Mouse (Mus musculus) midbrain, embryonic 14.5 days (tissue): Measurements from ENCODE around the gene Ankrd17. TPM values are rescaled to one million over a fixed set of nuclear protein-coding genes. Genes with fewer than 3 reads are reported as not detected.

Experiments
- ATAC-seq: fragments of 200-750 bp; cut with Nextera tagmentation; 2 replicates; pipeline ENCODE4 v1.8.0; 2017; ENCODE audit warnings: moderate number of reproducible peaks, moderate library complexity; ENCODE audit not compliant: low FRiP score, low TSS enrichment
- DNase-seq: peaks from one replicate; pipeline ENCODE4 v3.0.0-alpha.2; 2015
- H3K27ac ChIP-seq: fragments of 300-500 bp; sonication (generic); replicated peaks from 2 replicates; pipeline ENCODE4 v1.5.1; 2014; ENCODE audit warnings: mild to moderate bottlenecking, low read depth, low read length, moderate library complexity
- H3K27me3 ChIP-seq: fragments of 300-500 bp; sonication (generic); 2 replicates; pipeline ENCODE4 v1.6.1; 2014; ENCODE audit warnings: low read length, control low read depth, mixed read lengths; ENCODE audit not compliant: control insufficient read depth, insufficient read depth
- H3K36me3 ChIP-seq: fragments of 300-500 bp; sonication (generic); 2 replicates; pipeline ENCODE4 v1.6.1; 2014; ENCODE audit warnings: low read length, control low read depth; ENCODE audit not compliant: control insufficient read depth, insufficient read depth
- H3K4me1 ChIP-seq: fragments of 300-500 bp; sonication (generic); 2 replicates; pipeline ENCODE4 v1.6.1; 2014; ENCODE audit warnings: mild to moderate bottlenecking, antibody characterized with exemption, low read length, control low read depth; ENCODE audit not compliant: control insufficient read depth, insufficient read depth
- H3K4me2 ChIP-seq: fragments of 300-500 bp; sonication (generic); 2 replicates; pipeline ENCODE4 v1.6.1; 2014; ENCODE audit warnings: mild to moderate bottlenecking, low read length, moderate library complexity
- H3K4me3 ChIP-seq: fragments of 300-500 bp; sonication (generic); replicated peaks from 2 replicates; pipeline ENCODE4 v1.5.1; 2014; ENCODE audit warnings: low read depth, low read length
- H3K9ac ChIP-seq: fragments of 300-500 bp; sonication (generic); replicated peaks from 2 replicates; pipeline ENCODE4 v1.6.1; 2014; ENCODE audit warnings: mild to moderate bottlenecking, low read length, moderate library complexity
- H3K9me3 ChIP-seq: fragments of 300-500 bp; sonication (generic); 2 replicates; pipeline ENCODE4 v1.6.1; 2016; ENCODE audit warnings: low read length, control low read depth, mixed read lengths; ENCODE audit not compliant: control insufficient read depth
- WGBS: fragments of 180-500 bp; shearing (Covaris S2); extraction: QIAGEN DNeasy Blood & Tissue Kit; methylation state at CpG from one replicate; pipeline ENCODE4 v1.1.7; 2014; 5-methylcytosine and 5-hydroxymethylcytosine counted together
- polyA plus RNA-seq: library from polyadenylated mRNA; unstranded; fragments of >200 nt; fragmentation: Nextera tagmentation; extraction: Ambion mirVana; gene quantifications from 2 replicates; pipeline ENCODE4 v1.2.1, GENCODE M21; 2014

The Ankrd17 gene
- polyA plus RNA-seq, 1 experiment from 2014 or later = 39.2 TPM

DNA sequence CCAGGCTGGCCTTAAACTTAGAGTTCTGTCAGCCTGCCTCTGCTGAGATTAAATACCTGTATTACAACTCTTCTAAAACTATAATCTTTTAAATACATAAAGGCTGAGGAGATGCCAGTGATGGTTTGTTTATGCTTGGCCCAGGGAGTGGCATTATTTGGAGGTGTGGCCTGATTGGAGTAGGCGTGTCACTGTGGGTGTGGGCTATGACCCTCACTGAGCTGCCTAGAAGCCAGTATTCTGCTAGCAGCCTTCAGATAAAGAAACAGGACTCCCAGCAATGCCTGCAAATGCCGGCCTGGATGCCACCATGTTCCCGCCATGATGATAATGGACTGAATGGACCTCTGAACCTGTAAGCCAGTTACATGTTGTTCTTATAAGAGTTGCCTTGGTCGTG lies 119.8 kb downstream of the Ankrd17 start:
- no peak for ATAC-seq
- Histone ChIP-seq H3K4me1 (no peaks in the 10 kb centered on the region), H3K9ac (no peak overlapping the region), H3K4me2 (no peak overlapping the region), H3K36me3 (peaks cover 74% of the 10 kb centered on the region), H3K4me3 (no peak overlapping the region), H3K27ac (no peak overlapping the region), H3K9me3 (no peaks in the 10 kb centered on the region), H3K27me3 (no peaks in the 10 kb centered on the region)
- DNase-seq = no peak
- 89% methylated on average over 4 of the region's 4 CpGs for WGBS

DNA sequence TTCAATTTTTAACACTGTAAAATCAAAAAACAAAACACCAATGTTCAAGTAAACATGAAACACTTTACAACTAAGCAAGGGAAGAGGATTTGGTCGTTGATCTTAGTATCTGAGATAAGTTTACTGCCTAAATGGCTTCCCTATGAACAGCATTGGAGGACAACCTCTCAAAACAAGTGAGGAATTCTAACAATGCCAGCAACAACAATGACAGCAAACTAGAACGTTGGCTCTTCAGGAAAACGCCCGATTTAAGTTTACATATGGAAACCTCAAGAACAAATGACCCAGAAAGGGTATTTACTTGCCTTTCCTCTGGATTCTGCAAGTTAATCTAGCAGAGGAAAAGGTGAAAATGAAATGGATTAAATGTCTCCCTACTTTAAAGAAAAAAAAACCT lies 121.0 kb downstream of the Ankrd17 start:
- no peaks in the 10 kb centered on the region for H3K9me3 ChIP-seq
- H3K4me2 ChIP-seq = no peak overlapping the region
- H3K27ac ChIP-seq = no peak overlapping the region
- H3K9ac ChIP-seq = no peak overlapping the region
- peaks cover 71% of the 10 kb centered on the region for H3K36me3 ChIP-seq
- DNase-seq (no peak), ATAC-seq (no peak)
- no peak overlapping the region for H3K4me3 ChIP-seq
- no peaks in the 10 kb centered on the region for H3K4me1 ChIP-seq
- WGBS = 89% methylated on average over 4 of the region's 4 CpGs
- no peaks in the 10 kb centered on the region for H3K27me3 ChIP-seq

DNA sequence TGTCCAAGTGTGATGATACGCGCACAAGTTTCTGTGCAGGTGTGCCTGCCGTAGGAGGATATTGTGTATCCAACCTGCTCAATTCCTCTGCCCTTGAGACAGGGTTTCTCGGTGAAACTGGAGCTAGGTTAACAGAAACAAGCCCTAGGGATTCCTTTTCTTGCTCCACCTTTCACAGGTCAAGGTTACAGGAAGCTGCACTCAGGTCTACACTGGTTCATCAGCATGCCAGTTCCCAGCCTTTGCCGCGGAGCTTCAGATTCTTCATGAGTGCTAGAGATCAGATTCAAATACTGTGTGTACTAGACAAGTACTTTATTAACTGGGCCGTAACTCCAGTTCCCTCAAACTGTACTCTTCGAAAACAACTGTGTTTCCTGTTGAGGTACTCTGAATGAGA lies 131.2 kb downstream of the Ankrd17 start:
- ATAC-seq = no peak
- Histone ChIP-seq H3K4me1 (no peaks in the 10 kb centered on the region), H3K36me3 (peaks cover 78% of the 10 kb centered on the region), H3K27me3 (no peaks in the 10 kb centered on the region), H3K4me3 (no peak overlapping the region), H3K9me3 (no peaks in the 10 kb centered on the region), H3K4me2 (no peak overlapping the region), H3K27ac (no peak overlapping the region), H3K9ac (no peak overlapping the region)
- no peak for DNase-seq
- WGBS = 98% methylated on average over 8 of the region's 8 CpGs

DNA sequence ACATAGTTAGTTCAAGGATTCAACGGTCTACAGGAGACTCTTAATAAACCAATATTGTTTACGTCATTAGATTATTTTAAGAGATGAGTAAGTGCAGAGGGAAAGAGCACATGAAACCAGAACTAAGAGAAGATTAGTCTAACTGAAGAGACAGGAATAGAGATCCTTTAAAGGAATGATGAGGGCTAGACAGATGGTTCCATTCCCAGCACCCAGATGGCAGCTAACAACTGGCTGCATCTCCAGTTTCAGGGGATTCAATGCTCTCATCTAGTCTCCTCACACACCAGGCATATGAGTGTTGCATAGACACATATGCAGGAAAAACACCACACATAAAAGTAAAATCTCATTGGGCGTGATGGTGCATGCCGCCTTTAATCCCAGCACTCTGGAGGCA lies 133.1 kb downstream of the Ankrd17 start:
- H3K27me3 ChIP-seq = no peaks in the 10 kb centered on the region
- H3K27ac ChIP-seq = no peak overlapping the region
- WGBS = 97% methylated on average over 4 of the region's 4 CpGs
- H3K4me3 ChIP-seq = no peak overlapping the region
- ATAC-seq (no peak), DNase-seq (no peak)
- H3K9me3 ChIP-seq = no peaks in the 10 kb centered on the region
- H3K4me1 ChIP-seq = no peaks in the 10 kb centered on the region
- H3K4me2 ChIP-seq = no peak overlapping the region
- no peak overlapping the region for H3K9ac ChIP-seq
- peaks cover 82% of the 10 kb centered on the region for H3K36me3 ChIP-seq

DNA sequence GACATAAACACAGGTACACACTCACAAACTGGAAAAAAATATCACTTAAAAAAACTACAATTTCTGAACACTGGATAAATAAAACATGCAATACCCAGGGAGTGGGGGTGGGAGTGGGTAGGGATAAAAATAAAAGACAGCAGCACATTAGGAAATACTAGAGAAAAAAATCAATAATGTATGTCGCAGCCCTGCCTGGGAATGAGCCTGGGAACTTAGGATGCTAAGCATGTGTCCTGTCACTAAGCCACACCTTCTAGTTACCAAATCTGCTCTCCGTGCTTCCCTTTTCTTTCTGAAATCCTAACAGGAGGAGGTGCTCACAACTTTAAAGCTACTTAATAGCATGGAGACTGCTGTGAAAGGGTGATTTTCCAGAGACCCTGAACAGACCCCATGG lies 136.6 kb downstream of the Ankrd17 start:
- no peaks in the 10 kb centered on the region for H3K4me1 ChIP-seq
- H3K9ac ChIP-seq = no peak overlapping the region
- no peak overlapping the region for H3K4me2 ChIP-seq
- 77% methylated on average over 2 of the region's 2 CpGs for WGBS
- H3K4me3 ChIP-seq = no peak overlapping the region
- ATAC-seq (no peak), DNase-seq (no peak)
- no peaks in the 10 kb centered on the region for H3K27me3 ChIP-seq
- H3K9me3 ChIP-seq = no peaks in the 10 kb centered on the region
- H3K36me3 ChIP-seq = peaks cover 68% of the 10 kb centered on the region
- H3K27ac ChIP-seq = no peak overlapping the region

DNA sequence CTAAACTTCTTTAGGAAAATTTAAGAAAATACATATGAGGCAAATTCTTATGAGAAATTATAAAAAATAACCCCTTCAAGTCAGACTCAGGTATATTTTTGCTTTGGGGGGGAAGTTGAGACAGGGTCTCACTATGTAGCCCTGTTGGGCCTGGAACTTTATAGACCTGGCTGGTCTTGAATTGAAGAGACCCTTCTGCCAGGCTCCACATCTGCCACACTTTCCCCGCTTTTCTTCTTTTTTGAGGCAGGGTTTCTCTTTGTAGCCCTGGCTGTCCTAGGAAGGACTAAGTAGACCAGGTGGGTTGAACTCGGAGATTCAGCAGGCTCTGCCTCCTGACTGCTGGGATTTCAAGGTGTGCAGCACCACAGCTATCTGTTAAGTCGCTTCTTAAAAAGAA lies 139.7 kb downstream of the Ankrd17 start:
- no peak overlapping the region for H3K27ac ChIP-seq
- 95% methylated on average over 3 of the region's 3 CpGs for WGBS
- no peaks in the 10 kb centered on the region for H3K27me3 ChIP-seq
- ATAC-seq (no peak), DNase-seq (no peak)
- no peak overlapping the region for H3K9ac ChIP-seq
- no peaks in the 10 kb centered on the region for H3K9me3 ChIP-seq
- H3K4me1 ChIP-seq = peaks cover 7% of the 10 kb centered on the region
- peaks cover 50% of the 10 kb centered on the region for H3K36me3 ChIP-seq
- H3K4me2 ChIP-seq = no peak overlapping the region
- H3K4me3 ChIP-seq = no peak overlapping the region

DNA sequence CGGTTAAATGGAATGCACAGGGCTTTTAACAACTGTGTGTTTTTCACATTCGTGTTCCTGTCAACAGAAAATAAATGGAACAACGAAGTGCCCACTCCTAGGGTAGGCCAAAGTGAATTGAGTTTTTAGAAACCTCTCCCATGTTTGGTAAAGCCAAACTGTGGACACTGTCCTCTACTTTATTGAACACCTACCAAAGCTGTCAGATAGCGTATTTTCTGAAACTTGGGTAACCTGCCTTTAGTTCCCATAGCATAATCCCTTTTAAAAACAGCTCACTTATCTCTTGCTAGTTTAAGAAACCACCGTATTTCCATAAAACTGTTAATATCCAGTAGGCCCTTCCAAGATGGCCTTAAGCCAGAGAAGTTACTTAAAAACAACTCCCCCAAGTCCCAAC lies 141.6 kb downstream of the Ankrd17 start:
- Histone ChIP-seq H3K36me3 (peaks cover 47% of the 10 kb centered on the region), H3K9ac (no peak overlapping the region), H3K4me2 (no peak overlapping the region), H3K27me3 (no peaks in the 10 kb centered on the region), H3K4me3 (no peak overlapping the region), H3K4me1 (peaks cover 7% of the 10 kb centered on the region), H3K9me3 (no peaks in the 10 kb centered on the region), H3K27ac (no peak overlapping the region)
- WGBS = 89% methylated on average over 5 of the region's 5 CpGs
- ATAC-seq (no peak), DNase-seq (no peak)

DNA sequence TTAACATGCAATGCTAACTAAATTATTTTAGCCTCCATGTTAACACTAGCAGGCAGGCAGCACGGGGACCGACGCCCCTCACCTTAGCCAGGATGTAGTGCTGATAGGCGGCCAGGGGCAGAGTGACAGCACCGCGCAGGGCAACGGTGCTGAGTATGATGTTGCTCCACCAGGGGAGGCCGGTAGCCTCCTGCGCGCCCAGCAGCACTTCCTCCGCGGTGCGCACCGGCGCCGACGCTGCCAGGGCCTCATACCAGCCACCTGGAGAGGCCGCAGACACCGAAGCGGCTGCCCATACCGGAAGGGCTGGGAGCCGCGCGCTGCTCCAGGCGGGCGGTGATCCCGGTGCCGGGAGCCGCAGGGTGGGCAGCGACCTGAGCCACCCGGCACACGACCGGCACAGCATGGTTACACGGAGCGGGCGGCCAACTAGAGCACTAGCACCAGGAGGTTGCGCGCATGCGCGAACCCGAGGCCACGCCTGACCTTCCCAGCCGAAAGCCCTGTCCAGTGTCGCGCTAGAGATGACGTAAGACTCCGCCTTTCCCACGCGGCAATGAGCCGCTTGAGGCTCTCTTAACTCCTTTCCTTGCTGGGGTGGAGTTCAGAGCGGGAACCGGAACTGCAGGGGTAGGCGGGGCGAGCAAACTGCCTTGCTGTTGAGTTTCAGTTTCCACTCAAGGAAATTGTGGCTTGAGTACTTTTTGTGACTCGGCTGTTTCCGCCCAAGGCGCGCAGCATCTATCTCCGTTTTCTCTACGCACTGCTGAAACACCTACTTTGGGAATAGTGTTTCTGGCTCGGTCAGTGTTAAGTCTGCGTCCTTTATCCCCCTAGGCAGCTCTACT lies 142.6 kb downstream of the Ankrd17 start, which contains the start of gene Cox18:
TSS of gene Cox18 (minus strand) at position 468 of the 848 bp plus-strand sequence.
- Histone ChIP-seq H3K4me1 (peaks cover 7% of the 10 kb centered on the region), H3K9me3 (no peaks in the 10 kb centered on the region), H3K4me2 (peak within 1 kb of the TSS; percentile 66), H3K27ac (peak within 1 kb of the TSS; percentile 89), H3K9ac (peak within 1 kb of the TSS; percentile 80), H3K36me3 (peaks cover 39% of the 10 kb centered on the region), H3K4me3 (peak within 1 kb of the TSS; percentile 76), H3K27me3 (no peaks in the 10 kb centered on the region)
- DNase-seq (peak; percentile 99), ATAC-seq (peak; percentile 98)
- under 1% methylated on average over 62 of the region's 62 CpGs for WGBS

DNA sequence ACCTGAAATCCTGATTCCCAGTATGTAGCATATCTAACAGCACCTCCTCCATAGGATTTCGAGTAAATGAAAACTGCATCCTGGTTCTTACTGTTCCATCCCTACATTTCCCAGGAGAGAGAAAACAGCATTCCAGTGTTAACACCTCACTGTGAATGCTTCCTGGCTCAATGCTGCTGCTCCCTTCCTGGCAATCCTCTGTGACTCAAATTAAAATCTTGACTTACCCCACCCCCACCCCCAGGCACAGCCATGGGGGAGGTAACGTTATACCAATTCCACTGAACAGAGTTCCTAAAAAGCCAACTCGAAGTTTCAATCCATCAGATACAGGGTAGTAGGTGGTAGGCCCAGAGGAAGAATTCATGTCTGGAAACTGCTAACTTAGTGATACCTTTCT lies 143.4 kb downstream of the Ankrd17 start:
- no peaks in the 10 kb centered on the region for H3K9me3 ChIP-seq
- H3K4me2 ChIP-seq = peak overlapping the region; percentile 66
- peaks cover 7% of the 10 kb centered on the region for H3K4me1 ChIP-seq
- H3K27me3 ChIP-seq = no peaks in the 10 kb centered on the region
- H3K4me3 ChIP-seq = peak overlapping the region; percentile 76
- WGBS = 42% methylated on average over 3 of the region's 3 CpGs
- H3K9ac ChIP-seq = peak overlapping the region; percentile 80
- ATAC-seq = no peak
- H3K27ac ChIP-seq = no peak overlapping the region
- DNase-seq = no peak
- H3K36me3 ChIP-seq = peaks cover 39% of the 10 kb centered on the region
